Mouse (Mus musculus): ENCODE results near the gene Pex19. TPM values are rescaled to one million over a fixed set of nuclear protein-coding genes. Genes with fewer than 3 reads are reported as not detected.
A peak's percentile ranks its signal among the peaks of the same experiment; 100 is the strongest.

Gene Pex19
- polyA plus RNA-seq, 1 experiment from 2014 or later: 171 TPM

GRCm38 (mm10) chr1:172140825-172141224, 14.3 kb downstream of the Pex19 start:
- H3K4me2 ChIP-seq (replicated peaks): no peak overlapping the region
- no peaks in the 10 kb centered on the region for H3K27me3 ChIP-seq
- H3K4me3 ChIP-seq (replicated peaks): no peak overlapping the region
- ATAC-seq: no peak
- no peaks in the 10 kb centered on the region for H3K9me3 ChIP-seq
- H3K4me1 ChIP-seq (replicated peaks): no peaks in the 10 kb centered on the region
- no peak overlapping the region for H3K9ac ChIP-seq (replicated peaks)
- H3K27ac ChIP-seq: no peak overlapping the region
- WGBS: 96% methylated on average over 1 of the region's 1 CpGs
- H3K36me3 ChIP-seq: peaks cover 7% of the 10 kb centered on the region

GRCm38 (mm10) chr1:172141529-172141928, 15.0 kb downstream of the Pex19 start:
- H3K27ac ChIP-seq: no peak overlapping the region
- no peaks in the 10 kb centered on the region for H3K27me3 ChIP-seq
- H3K36me3 ChIP-seq: peaks cover under 1% of the 10 kb centered on the region; the same call in 1 of the 2 replicates
- H3K9me3 ChIP-seq: no peaks in the 10 kb centered on the region
- no peak overlapping the region for H3K4me3 ChIP-seq (replicated peaks)
- H3K9ac ChIP-seq (replicated peaks): no peak overlapping the region
- 86% methylated on average over 3 of the region's 3 CpGs for WGBS
- H3K4me1 ChIP-seq (replicated peaks): no peaks in the 10 kb centered on the region
- ATAC-seq: no peak
- H3K4me2 ChIP-seq (replicated peaks): no peak overlapping the region

- WGBS: 38% methylated on average over 1 of the region's 1 CpGs
- no peak overlapping the region for H3K4me2 ChIP-seq (replicated peaks)
- H3K9me3 ChIP-seq: no peaks in the 10 kb centered on the region
- no peak overlapping the region for H3K4me3 ChIP-seq (replicated peaks)
- H3K36me3 ChIP-seq: no peaks in the 10 kb centered on the region
- ATAC-seq: no peak
- peaks cover 4% of the 10 kb centered on the region for H3K4me1 ChIP-seq (replicated peaks)
- no peak overlapping the region for H3K9ac ChIP-seq (replicated peaks)
- no peak overlapping the region for H3K27ac ChIP-seq
- no peaks in the 10 kb centered on the region for H3K27me3 ChIP-seq
Measured at GRCm38 (mm10) chr1:172143570-172143969, 17.0 kb downstream of the Pex19 start.

- ATAC-seq: peak; percentile 100
- 0% methylated on average over 42 of the region's 42 CpGs for WGBS
- peak within 1 kb of the TSS; percentile 98 for H3K9ac ChIP-seq (replicated peaks)
- peaks cover 32% of the 10 kb centered on the region for H3K4me1 ChIP-seq (replicated peaks)
- peaks cover 20% of the 10 kb centered on the region for H3K36me3 ChIP-seq
- peak within 1 kb of the TSS; percentile 77 for H3K4me2 ChIP-seq (replicated peaks)
- no peaks in the 10 kb centered on the region for H3K9me3 ChIP-seq
- H3K27ac ChIP-seq: peak within 1 kb of the TSS; percentile 93
- no peaks in the 10 kb centered on the region for H3K27me3 ChIP-seq
- peak within 1 kb of the TSS; percentile 98 for H3K4me3 ChIP-seq (replicated peaks)
Measured at GRCm38 (mm10) chr1:172147835-172148278, 21.3 kb downstream of the Pex19 start, which contains the start of gene Dcaf8. Gene Dcaf8, plus strand, starts transcription at chr1:172148084.

- no peaks in the 10 kb centered on the region for H3K9me3 ChIP-seq
- peak; percentile 80 for ATAC-seq
- under 1% methylated on average over 40 of the region's 40 CpGs for WGBS
- peak overlapping the region; percentile 93 for H3K27ac ChIP-seq
- no peaks in the 10 kb centered on the region for H3K27me3 ChIP-seq
- peak overlapping the region; percentile 98 for H3K9ac ChIP-seq (replicated peaks)
- peak overlapping the region; percentile 98 for H3K4me3 ChIP-seq (replicated peaks)
- peaks cover 26% of the 10 kb centered on the region for H3K36me3 ChIP-seq
- H3K4me2 ChIP-seq (replicated peaks): peak overlapping the region; percentile 77
- H3K4me1 ChIP-seq (replicated peaks): peaks cover 32% of the 10 kb centered on the region
Measured at GRCm38 (mm10) chr1:172148279-172148954, 21.9 kb downstream of the Pex19 start.

- H3K4me2 ChIP-seq (replicated peaks): peak overlapping the region; percentile 77
- H3K4me3 ChIP-seq (replicated peaks): peak overlapping the region; percentile 98
- H3K9me3 ChIP-seq: no peaks in the 10 kb centered on the region
- H3K27ac ChIP-seq: peak overlapping the region; percentile 93
- peak overlapping the region; percentile 98 for H3K9ac ChIP-seq (replicated peaks)
- H3K27me3 ChIP-seq: no peaks in the 10 kb centered on the region
- peaks cover 32% of the 10 kb centered on the region for H3K4me1 ChIP-seq (replicated peaks)
- ATAC-seq: no peak
- H3K36me3 ChIP-seq: peaks cover 33% of the 10 kb centered on the region
- 16% methylated on average over 19 of the region's 19 CpGs for WGBS
Measured at GRCm38 (mm10) chr1:172148955-172149815, 22.6 kb downstream of the Pex19 start.

- H3K4me2 ChIP-seq (replicated peaks): no peak overlapping the region
- H3K27ac ChIP-seq: no peak overlapping the region
- WGBS: 94% methylated on average over 3 of the region's 3 CpGs
- H3K4me3 ChIP-seq (replicated peaks): no peak overlapping the region
- no peak overlapping the region for H3K9ac ChIP-seq (replicated peaks)
- no peaks in the 10 kb centered on the region for H3K9me3 ChIP-seq
- no peaks in the 10 kb centered on the region for H3K27me3 ChIP-seq
- H3K36me3 ChIP-seq: peaks cover 61% of the 10 kb centered on the region
- H3K4me1 ChIP-seq (replicated peaks): peaks cover 20% of the 10 kb centered on the region
- no peak for ATAC-seq
Measured at GRCm38 (mm10) chr1:172154536-172154935, 28.0 kb downstream of the Pex19 start.

GRCm38 (mm10) chr1:172155518-172155917, 29.0 kb downstream of the Pex19 start:
- Histone ChIP-seq H3K4me1 (replicated peaks) (peaks cover 12% of the 10 kb centered on the region; the same call in 1 of the 2 replicates), H3K9ac (replicated peaks) (no peak overlapping the region), H3K4me2 (replicated peaks) (no peak overlapping the region), H3K27ac (no peak overlapping the region), H3K4me3 (replicated peaks) (no peak overlapping the region), H3K27me3 (no peaks in the 10 kb centered on the region), H3K36me3 (peaks cover 57% of the 10 kb centered on the region), H3K9me3 (no peaks in the 10 kb centered on the region)
- 94% methylated on average over 3 of the region's 3 CpGs for WGBS
- no peak for ATAC-seq

- Histone ChIP-seq H3K27me3 (no peaks in the 10 kb centered on the region), H3K36me3 (peaks cover 21% of the 10 kb centered on the region), H3K4me2 (replicated peaks) (no peak overlapping the region), H3K9me3 (no peaks in the 10 kb centered on the region), H3K4me1 (replicated peaks) (peaks cover 10% of the 10 kb centered on the region), H3K4me3 (replicated peaks) (no peak overlapping the region), H3K9ac (replicated peaks) (no peak overlapping the region), H3K27ac (no peak overlapping the region)
- ATAC-seq: no peak
- WGBS: 84% methylated on average over 4 of the region's 4 CpGs
Measured at GRCm38 (mm10) chr1:172159970-172160369, 33.4 kb downstream of the Pex19 start.

GRCm38 (mm10) chr1:172160508-172160907, 34.0 kb downstream of the Pex19 start:
- no peak overlapping the region for H3K9ac ChIP-seq (replicated peaks)
- H3K4me3 ChIP-seq (replicated peaks): no peak overlapping the region
- no peak overlapping the region for H3K27ac ChIP-seq
- no peak for ATAC-seq
- peaks cover 17% of the 10 kb centered on the region for H3K36me3 ChIP-seq
- H3K27me3 ChIP-seq: no peaks in the 10 kb centered on the region
- no peaks in the 10 kb centered on the region for H3K9me3 ChIP-seq
- H3K4me1 ChIP-seq (replicated peaks): peaks cover 10% of the 10 kb centered on the region
- no peak overlapping the region for H3K4me2 ChIP-seq (replicated peaks)

GRCm38 (mm10) chr1:172162009-172162408, 35.5 kb downstream of the Pex19 start:
- H3K9me3 ChIP-seq: no peaks in the 10 kb centered on the region
- H3K27me3 ChIP-seq: no peaks in the 10 kb centered on the region
- WGBS: 93% methylated on average over 1 of the region's 1 CpGs
- H3K36me3 ChIP-seq: peaks cover 17% of the 10 kb centered on the region
- no peak overlapping the region for H3K9ac ChIP-seq (replicated peaks)
- H3K4me3 ChIP-seq (replicated peaks): no peak overlapping the region
- H3K27ac ChIP-seq: no peak overlapping the region
- H3K4me2 ChIP-seq (replicated peaks): no peak overlapping the region
- peaks cover 10% of the 10 kb centered on the region for H3K4me1 ChIP-seq (replicated peaks)
- peak; percentile 40; the same call in 1 of the 2 replicates for ATAC-seq

GRCm38 (mm10) chr1:172162959-172163358, 36.4 kb downstream of the Pex19 start:
- ATAC-seq: no peak

More at GRCm38 (mm10) chr1:172162959-172163358, 36.4 kb downstream of the Pex19 start:
- Histone ChIP-seq H3K36me3 (peaks cover 26% of the 10 kb centered on the region), H3K9ac (replicated peaks) (no peak overlapping the region), H3K27me3 (no peaks in the 10 kb centered on the region), H3K4me2 (replicated peaks) (no peak overlapping the region), H3K4me1 (replicated peaks) (peaks cover 10% of the 10 kb centered on the region), H3K27ac (no peak overlapping the region), H3K4me3 (replicated peaks) (no peak overlapping the region), H3K9me3 (no peaks in the 10 kb centered on the region)
- WGBS: 88% methylated on average over 6 of the region's 6 CpGs
